Mouse (Mus musculus) ES-E14 (cell line): ENCODE data around the gene E330017A01Rik. TPM values are rescaled to one million over a fixed set of nuclear protein-coding genes. Genes with fewer than 3 reads are reported as not detected.

Experiments
- DNase-seq: peaks from one replicate; pipeline ENCODE4 v3.0.0-alpha.2; 2013; ENCODE audit warnings: low read depth, low spot score
- H3K27ac ChIP-seq: 2 replicates; pipeline ENCODE4 v1.5.1; 2012; ENCODE audit warnings: low read depth, mild to moderate bottlenecking, low read length, moderate library complexity, mixed read lengths; ENCODE audit not compliant: poor library complexity, insufficient read depth, severe bottlenecking
- H3K36me3 ChIP-seq: 2 replicates; pipeline ENCODE4 v1.6.1; 2012; ENCODE audit warnings: mild to moderate bottlenecking, low read length, moderate library complexity, mixed read lengths; ENCODE audit not compliant: control insufficient read depth, poor library complexity, insufficient read depth, severe bottlenecking
- H3K4me1 ChIP-seq, 2 experiments: fragments of 150-350 bp in 1 of 2; sonication (generic) in 1 of 2; 2 replicates each; pipeline ENCODE4 v1.6.1; 2012; ENCODE audit warnings: low read length in 2 of 2, mild to moderate bottlenecking in 1 of 2, mixed read lengths in 1 of 2; ENCODE audit not compliant: control insufficient read depth in 2 of 2, insufficient read depth in 2 of 2, poor library complexity in 1 of 2
- H3K4me3 ChIP-seq, 2 experiments: fragments of 150-350 bp in 1 of 2; sonication (generic) in 1 of 2; 2 replicates each; pipeline ENCODE4 v1.5.1; 2012; ENCODE audit warnings: low read length in 2 of 2, low read depth in 1 of 2, mild to moderate bottlenecking in 1 of 2, mixed read lengths in 1 of 2; ENCODE audit not compliant: insufficient read depth in 1 of 2, poor library complexity in 1 of 2, severe bottlenecking in 1 of 2
- H3K9ac ChIP-seq: 2 replicates; pipeline ENCODE4 v1.6.1; 2012; ENCODE audit warnings: low read depth, mild to moderate bottlenecking, low read length, mixed read lengths; ENCODE audit not compliant: poor library complexity, insufficient read depth, severe bottlenecking
- H3K9me3 ChIP-seq: fragments of 150-350 bp; sonication (generic); 2 replicates; pipeline ENCODE4 v1.6.1; 2012; ENCODE audit warnings: low read depth, mild to moderate bottlenecking, low read length; ENCODE audit not compliant: control insufficient read depth, insufficient read depth
- CHD2 ChIP-seq: IDR thresholded peaks from 2 replicates; pipeline ENCODE4 v1.6.1; 2014; ENCODE audit warnings: mild to moderate bottlenecking, low read depth, low read length, inconsistent platforms
- HCFC1 ChIP-seq: IDR thresholded peaks from 2 replicates; pipeline ENCODE4 v1.6.1; 2012; ENCODE audit warnings: low read length, inconsistent platforms, borderline replicate concordance; ENCODE audit not compliant: insufficient read depth
- MAFK ChIP-seq: IDR thresholded peaks from 2 replicates; pipeline ENCODE4 v1.6.1; 2014; ENCODE audit warnings: mild to moderate bottlenecking, low read depth, low read length, inconsistent platforms; ENCODE audit not compliant: insufficient read depth
- ZC3H11A ChIP-seq: IDR thresholded peaks from 2 replicates; pipeline ENCODE4 v1.6.1; 2012; ENCODE audit warnings: low read depth, mild to moderate bottlenecking, inconsistent platforms, low read length, borderline replicate concordance
- ZNF384 ChIP-seq: IDR thresholded peaks from 2 replicates; pipeline ENCODE4 v1.6.1; 2012; ENCODE audit warnings: low read depth, low read length, inconsistent platforms
- in situ Hi-C, 2 experiments: fragments of 600-800 bp; cut with MboI; formaldehyde crosslinking; loops; one replicate each; pipeline ENCODE4 v1.15.1; 2025; ENCODE audit warnings: low sequenced_read_pairs in 2 of 2, inconsistent platforms in 1 of 2; ENCODE audit not compliant: unreplicated experiment in 2 of 2
- total RNA-seq: library from RNA; depleted of rRNA; stranded (reverse); fragments of 300-350 nt; gene quantifications from 2 replicates; pipeline ENCODE4 v1.2.3, GENCODE M21; 2012

The E330017A01Rik gene
- total RNA-seq, 1 experiment, result not detected

GRCm38 (mm10) chr16:58656526-58656925 is 18.0 kb upstream of the E330017A01Rik start:
- Histone ChIP-seq H3K9ac (no peak overlapping the region), H3K27ac (no peak overlapping the region), H3K4me1 (no peaks in the 10 kb centered on the region), H3K9me3 (no peaks in the 10 kb centered on the region), H3K4me3 (no peak overlapping the region), H3K36me3 (no peaks in the 10 kb centered on the region)
- DNase-seq, result no peak
- no peak for TF ChIP-seq ZNF384
- no peak for TF ChIP-seq HCFC1
- no peak for TF ChIP-seq MAFK
- TF ChIP-seq ZC3H11A, result no peak
- no peak for TF ChIP-seq CHD2
- in situ Hi-C loops, result no loop called here

GRCm38 (mm10) chr16:58655751-58656150 is 17.2 kb upstream of the E330017A01Rik start:
- Histone ChIP-seq H3K4me3 (no peak overlapping the region), H3K4me1 (no peaks in the 10 kb centered on the region), H3K9ac (no peak overlapping the region), H3K9me3 (no peaks in the 10 kb centered on the region), H3K36me3 (no peaks in the 10 kb centered on the region), H3K27ac (no peak overlapping the region)
- TF ChIP-seq MAFK (no peak), ZNF384 (no peak), CHD2 (no peak), ZC3H11A (no peak), HCFC1 (no peak)
- in situ Hi-C loops, result no loop called here
- DNase-seq, result no peak

GRCm38 (mm10) chr16:58649979-58650378 is 11.4 kb upstream of the E330017A01Rik start:
- in situ Hi-C loops, result no loop called here
- Histone ChIP-seq H3K36me3 (no peaks in the 10 kb centered on the region), H3K4me1 (no peaks in the 10 kb centered on the region), H3K27ac (no peak overlapping the region), H3K4me3 (no peak overlapping the region), H3K9ac (no peak overlapping the region), H3K9me3 (no peaks in the 10 kb centered on the region)
- DNase-seq, result no peak
- TF ChIP-seq HCFC1 (no peak), CHD2 (no peak), ZNF384 (no peak), MAFK (no peak), ZC3H11A (no peak)

- Histone ChIP-seq H3K4me3 (no peak overlapping the region), H3K27ac (no peak overlapping the region), H3K9ac (no peak overlapping the region), H3K4me1 (0 out of 4 replicates have a peak, but pooled peaks cover 0 to 4% of the 10 kb centered on the region in 2 experiments), H3K9me3 (no peaks in the 10 kb centered on the region), H3K36me3 (no peaks in the 10 kb centered on the region)
- in situ Hi-C loops, result no loop called here
- TF ChIP-seq ZC3H11A, result no peak
- TF ChIP-seq HCFC1, result no peak
- no peak for TF ChIP-seq CHD2
- no peak for TF ChIP-seq ZNF384
- no peak for TF ChIP-seq MAFK
- DNase-seq, result no peak
Measured at GRCm38 (mm10) chr16:58638016-58638415, 523 bp downstream of the E330017A01Rik start.

- in situ Hi-C loops, result no loop called here
- Histone ChIP-seq H3K27ac (no peak overlapping the region), H3K9me3 (no peaks in the 10 kb centered on the region), H3K9ac (no peak overlapping the region), H3K4me3 (no peak overlapping the region), H3K36me3 (no peaks in the 10 kb centered on the region), H3K4me1 (0 out of 4 replicates have a peak, but pooled peaks cover 0 to 4% of the 10 kb centered on the region in 2 experiments)
- DNase-seq, result no peak
- no peak for TF ChIP-seq MAFK
- no peak for TF ChIP-seq ZC3H11A
- no peak for TF ChIP-seq HCFC1
Measured at GRCm38 (mm10) chr16:58637448-58637847, 1.1 kb downstream of the E330017A01Rik start.
